Mouse (Mus musculus): Measurements from ENCODE around the gene Ptprf. TPM values are rescaled to one million over a fixed set of nuclear protein-coding genes. Genes with fewer than 3 reads are reported as not detected.

Ptprf gene
- polyA plus RNA-seq, 1 experiment, result 154 TPM

DNA sequence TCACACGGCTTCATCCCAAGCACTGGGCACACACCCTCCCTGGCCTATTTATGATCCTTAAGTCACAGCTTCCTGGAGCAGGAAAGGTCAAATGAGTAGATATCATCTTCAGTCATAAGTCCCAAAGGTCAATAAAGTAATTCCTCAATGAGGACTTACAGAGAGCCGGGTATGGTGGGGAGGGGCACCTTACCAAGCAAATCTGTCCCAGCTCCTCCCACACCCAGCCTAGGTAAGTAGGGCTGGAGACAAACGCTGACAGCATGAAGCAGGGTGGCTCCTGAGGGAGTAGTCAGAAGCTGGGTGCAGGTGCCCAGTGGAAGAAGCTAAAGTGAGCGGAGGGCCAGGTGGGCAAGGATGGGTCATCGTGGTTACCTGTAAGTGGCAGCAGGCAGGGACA, 36.3 kb downstream of the Ptprf start:
- TF ChIP-seq POLR2A (IDR thresholded peaks at IDR 0.05; ENCODE audit: borderline replicate concordance, extremely low read depth, insufficient read depth, insufficient read length, poor library complexity, severe bottlenecking) (no peak), CTCF (IDR thresholded peaks at IDR 0.05; ENCODE audit: borderline replicate concordance, extremely low read depth, insufficient read depth, insufficient read length) (no peak)
- DNase-seq (ENCODE audit: low read depth), result no peak

GRCm38 (mm10) chr4:118247323-118247722, 43.9 kb downstream of the Ptprf start:
- DNase-seq (ENCODE audit: low read depth), result peak; percentile 67

DNA sequence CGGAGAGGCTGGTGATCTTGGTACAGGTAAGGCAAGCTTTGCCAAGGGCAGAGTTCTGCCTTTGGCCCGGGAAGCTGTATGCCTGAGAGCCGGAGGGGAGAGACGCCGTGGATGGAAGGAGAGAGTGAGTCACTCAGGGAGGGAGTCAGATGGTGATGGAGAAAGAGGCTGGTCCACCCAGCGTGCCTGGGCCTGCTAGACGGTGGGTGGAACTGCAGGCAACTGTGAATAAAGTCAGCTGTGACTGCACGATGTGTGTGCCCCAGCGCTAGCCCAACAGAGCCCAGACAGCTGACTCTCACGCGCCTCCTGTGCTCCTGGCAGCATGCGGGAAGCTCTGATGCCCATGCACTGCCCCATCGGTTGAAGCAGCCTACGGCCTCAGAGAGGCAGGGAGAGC, 45.4 kb downstream of the Ptprf start:
- TF ChIP-seq POLR2A (IDR thresholded peaks at IDR 0.05; ENCODE audit: borderline replicate concordance, extremely low read depth, insufficient read depth, insufficient read length, poor library complexity, severe bottlenecking) (no peak), CTCF (IDR thresholded peaks at IDR 0.05; ENCODE audit: borderline replicate concordance, extremely low read depth, insufficient read depth, insufficient read length) (no peak)
- DNase-seq (ENCODE audit: low read depth), result no peak

More at GRCm38 (mm10) chr4:118247323-118247722, 43.9 kb downstream of the Ptprf start:
- TF ChIP-seq POLR2A (IDR thresholded peaks at IDR 0.05; ENCODE audit: borderline replicate concordance, extremely low read depth, insufficient read depth, insufficient read length, poor library complexity, severe bottlenecking) (no peak), CTCF (IDR thresholded peaks at IDR 0.05; ENCODE audit: borderline replicate concordance, extremely low read depth, insufficient read depth, insufficient read length) (no peak)

- peak; percentile 27 for DNase-seq (ENCODE audit: low read depth)
- TF ChIP-seq POLR2A (IDR thresholded peaks at IDR 0.05; ENCODE audit: borderline replicate concordance, extremely low read depth, insufficient read depth, insufficient read length, poor library complexity, severe bottlenecking), result no peak
- no peak for TF ChIP-seq CTCF (IDR thresholded peaks at IDR 0.05; ENCODE audit: borderline replicate concordance, extremely low read depth, insufficient read depth, insufficient read length)
Measured at GRCm38 (mm10) chr4:118243791-118244190, 47.4 kb downstream of the Ptprf start.

GRCm38 (mm10) chr4:118243298-118243697, 47.9 kb downstream of the Ptprf start:
- peak; percentile 73 for DNase-seq (ENCODE audit: low read depth)
- TF ChIP-seq POLR2A (IDR thresholded peaks at IDR 0.05; ENCODE audit: borderline replicate concordance, extremely low read depth, insufficient read depth, insufficient read length, poor library complexity, severe bottlenecking) (no peak), CTCF (IDR thresholded peaks at IDR 0.05; ENCODE audit: borderline replicate concordance, extremely low read depth, insufficient read depth, insufficient read length) (no peak)

DNA sequence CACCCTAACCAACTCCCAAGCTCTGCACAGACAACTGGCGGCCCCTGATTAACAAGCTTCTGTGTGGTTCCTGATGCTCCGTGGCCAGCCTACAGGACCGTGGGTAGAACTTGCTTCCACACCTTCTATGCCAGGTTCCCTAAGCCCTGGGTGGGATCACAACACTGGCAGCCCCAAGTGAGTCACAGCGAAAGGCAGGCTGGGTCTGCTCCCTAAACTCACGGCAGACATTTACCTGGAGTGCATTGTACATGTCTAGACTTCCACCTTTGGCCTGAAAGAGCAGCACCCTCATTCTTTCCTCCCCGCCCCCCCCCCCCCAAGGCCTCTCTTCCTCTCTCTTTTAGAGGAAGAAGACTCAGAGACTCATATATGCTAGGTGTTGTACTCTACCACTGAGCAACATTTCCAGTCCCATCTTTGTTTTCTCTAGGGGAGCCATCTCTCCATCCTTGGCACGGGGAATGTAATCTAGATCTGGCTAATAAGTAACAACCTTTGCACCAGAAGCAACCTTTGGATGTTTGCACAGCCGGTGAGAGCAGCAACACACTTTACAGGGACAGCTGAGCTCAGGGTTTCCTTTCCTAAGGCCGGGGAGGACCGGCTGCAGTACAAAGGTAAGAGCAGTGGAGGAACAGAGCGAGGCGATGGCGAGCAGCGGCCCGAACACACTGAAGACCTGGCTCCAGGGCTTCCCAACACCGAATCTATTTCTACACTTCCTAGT, 51.1 kb downstream of the Ptprf start:
- no peak for DNase-seq (ENCODE audit: low read depth)
- no peak for TF ChIP-seq CTCF (IDR thresholded peaks at IDR 0.05; ENCODE audit: borderline replicate concordance, extremely low read depth, insufficient read depth, insufficient read length)
- no peak for TF ChIP-seq POLR2A (IDR thresholded peaks at IDR 0.05; ENCODE audit: borderline replicate concordance, extremely low read depth, insufficient read depth, insufficient read length, poor library complexity, severe bottlenecking)

DNA sequence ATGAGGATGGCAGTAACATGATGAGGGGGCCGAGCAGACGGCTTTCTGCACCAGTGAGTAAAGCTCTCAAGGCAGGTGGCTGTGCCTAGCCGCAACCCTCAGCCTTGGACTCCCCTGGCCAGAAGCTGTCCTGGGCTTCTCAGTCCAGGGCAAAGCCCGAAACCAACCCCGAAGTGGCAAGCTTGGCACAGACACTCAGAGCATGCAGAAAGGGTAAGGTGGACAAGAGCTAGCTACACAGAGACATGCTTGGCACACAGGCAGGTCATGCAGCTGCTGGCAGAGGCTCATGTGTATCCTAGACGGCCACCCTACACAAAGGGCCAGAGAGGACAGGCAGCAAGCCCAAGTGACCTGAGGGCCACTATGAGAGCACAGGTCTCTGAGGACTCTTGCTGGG, 52.5 kb downstream of the Ptprf start:
- DNase-seq (ENCODE audit: low read depth), result no peak
- no peak for TF ChIP-seq POLR2A (IDR thresholded peaks at IDR 0.05; ENCODE audit: borderline replicate concordance, extremely low read depth, insufficient read depth, insufficient read length, poor library complexity, severe bottlenecking)
- no peak for TF ChIP-seq CTCF (IDR thresholded peaks at IDR 0.05; ENCODE audit: borderline replicate concordance, extremely low read depth, insufficient read depth, insufficient read length)

DNA sequence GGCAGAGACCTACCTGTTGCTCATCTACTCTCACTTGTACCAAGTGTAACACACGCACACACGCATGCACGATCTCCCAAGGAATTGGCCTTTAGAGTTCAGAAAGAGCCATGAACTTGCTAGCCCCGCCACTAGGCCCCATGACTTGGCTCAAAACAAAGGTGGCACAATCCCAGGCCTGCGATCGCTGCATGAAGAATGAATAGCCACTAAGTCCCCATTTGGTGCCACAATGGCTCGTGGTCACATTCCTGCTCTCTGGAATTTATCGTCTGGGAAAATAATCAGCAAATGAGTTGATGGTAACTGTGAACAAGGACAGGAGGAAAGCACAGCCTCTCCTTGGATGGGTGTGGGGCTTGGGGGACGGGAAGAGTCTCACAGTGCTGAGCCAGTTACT, 54.3 kb downstream of the Ptprf start:
- TF ChIP-seq POLR2A (IDR thresholded peaks at IDR 0.05; ENCODE audit: borderline replicate concordance, extremely low read depth, insufficient read depth, insufficient read length, poor library complexity, severe bottlenecking) (no peak), CTCF (IDR thresholded peaks at IDR 0.05; ENCODE audit: borderline replicate concordance, extremely low read depth, insufficient read depth, insufficient read length) (no peak)
- peak; percentile 23 for DNase-seq (ENCODE audit: low read depth)

GRCm38 (mm10) chr4:118234711-118235388, 56.4 kb downstream of the Ptprf start:
- TF ChIP-seq CTCF (IDR thresholded peaks at IDR 0.05; ENCODE audit: borderline replicate concordance, extremely low read depth, insufficient read depth, insufficient read length) (no peak), POLR2A (IDR thresholded peaks at IDR 0.05; ENCODE audit: borderline replicate concordance, extremely low read depth, insufficient read depth, insufficient read length, poor library complexity, severe bottlenecking) (no peak)
- no peak for DNase-seq (ENCODE audit: low read depth)

DNA sequence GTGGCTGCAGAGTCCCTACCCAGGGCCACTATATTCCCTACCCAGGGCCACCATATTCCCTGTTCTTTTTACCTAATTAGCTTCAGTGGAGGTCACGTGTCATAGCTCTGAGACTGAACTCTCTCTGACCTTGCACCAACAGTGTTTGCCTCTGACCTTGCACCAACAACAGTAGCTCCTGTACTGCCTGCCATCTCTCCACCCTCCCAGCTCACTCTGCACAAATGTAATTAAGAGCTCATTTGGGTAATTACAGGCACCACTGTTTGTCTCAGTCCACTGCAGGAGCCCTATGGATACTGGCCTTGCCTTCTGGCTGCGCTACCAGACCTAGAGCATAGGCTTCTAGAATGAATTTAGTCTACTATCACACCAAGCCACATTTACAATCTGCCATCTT, 57.3 kb downstream of the Ptprf start:
- TF ChIP-seq CTCF (IDR thresholded peaks at IDR 0.05; ENCODE audit: borderline replicate concordance, extremely low read depth, insufficient read depth, insufficient read length) (no peak), POLR2A (IDR thresholded peaks at IDR 0.05; ENCODE audit: borderline replicate concordance, extremely low read depth, insufficient read depth, insufficient read length, poor library complexity, severe bottlenecking) (no peak)

DNA sequence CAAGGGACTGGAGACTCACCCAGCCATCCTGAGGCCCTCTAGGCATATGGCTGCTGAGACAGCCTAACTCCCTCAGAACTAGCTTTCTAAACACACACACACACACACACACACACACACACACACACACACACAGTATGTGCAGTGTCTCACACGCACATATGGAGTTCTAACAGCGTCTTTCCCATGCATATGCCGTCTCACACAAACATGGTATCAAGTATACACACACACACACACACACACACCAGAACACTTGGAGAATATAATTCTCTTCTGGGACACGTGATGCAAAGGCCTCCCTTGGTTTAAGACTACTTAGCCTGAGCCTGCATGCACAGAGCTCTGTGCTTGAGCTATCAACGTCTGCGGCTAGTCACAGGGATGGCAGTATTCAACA, 59.3 kb downstream of the Ptprf start:
- TF ChIP-seq CTCF (IDR thresholded peaks at IDR 0.05; ENCODE audit: borderline replicate concordance, extremely low read depth, insufficient read depth, insufficient read length) (no peak), POLR2A (IDR thresholded peaks at IDR 0.05; ENCODE audit: borderline replicate concordance, extremely low read depth, insufficient read depth, insufficient read length, poor library complexity, severe bottlenecking) (no peak)
- DNase-seq (ENCODE audit: low read depth), result peak; percentile 23

More for the DNA sequence above, 57.3 kb downstream of the Ptprf start:
- DNase-seq (ENCODE audit: low read depth), result no peak

Measured in brain, embryonic 14.5 days (tissue).